Mouse (Mus musculus) liver, embryonic 13.5 days (tissue): ENCODE data around the gene Pik3cd. TPM values are rescaled to one million over a fixed set of nuclear protein-coding genes. Genes with fewer than 3 reads are reported as not detected.

Experiments
- ATAC-seq: fragments of 200-750 bp; cut with Nextera tagmentation; 2 replicates; pipeline ENCODE4 v1.8.0; 2017; ENCODE audit warnings: low read depth, mild to moderate bottlenecking, moderate number of reproducible peaks, moderate library complexity
- DNase-seq: peaks from one replicate; pipeline ENCODE4 v3.0.0; 2022
- H3K27ac ChIP-seq: fragments of 300-500 bp; sonication (generic); 2 replicates; pipeline ENCODE4 v1.5.1; 2015; ENCODE audit warnings: moderate library complexity, mild to moderate bottlenecking, inconsistent platforms
- H3K27me3 ChIP-seq: fragments of 300-500 bp; sonication (generic); 2 replicates; pipeline ENCODE4 v1.6.1; 2015; ENCODE audit warnings: mild to moderate bottlenecking, inconsistent platforms
- H3K36me3 ChIP-seq: fragments of 300-500 bp; sonication (generic); 2 replicates; pipeline ENCODE4 v1.6.1; 2015; ENCODE audit warnings: mild to moderate bottlenecking, inconsistent platforms
- H3K4me1 ChIP-seq: fragments of 300-500 bp; sonication (generic); replicated peaks from 2 replicates; pipeline ENCODE4 v1.6.1; 2015; ENCODE audit warnings: inconsistent platforms
- H3K4me2 ChIP-seq: fragments of 300-500 bp; sonication (generic); 2 replicates; pipeline ENCODE4 v1.6.1; 2015; ENCODE audit warnings: inconsistent platforms, mild to moderate bottlenecking, moderate library complexity
- H3K4me3 ChIP-seq: fragments of 300-500 bp; sonication (generic); replicated peaks from 2 replicates; pipeline ENCODE4 v1.5.1; 2015; ENCODE audit warnings: mild to moderate bottlenecking, inconsistent platforms
- H3K9ac ChIP-seq: fragments of 300-500 bp; sonication (generic); 2 replicates; pipeline ENCODE4 v1.6.1; 2015; ENCODE audit warnings: mild to moderate bottlenecking, inconsistent platforms
- H3K9me3 ChIP-seq: fragments of 300-500 bp; sonication (generic); replicated peaks from 2 replicates; pipeline ENCODE4 v1.6.1; 2016; ENCODE audit warnings: inconsistent platforms
- WGBS: fragments of 180-500 bp; shearing (Covaris S2); methylation state at CpG from one replicate; pipeline ENCODE4 v1.1.7; 2015; ENCODE audit not compliant: insufficient replicate concordance; 5-methylcytosine and 5-hydroxymethylcytosine counted together
- polyA plus RNA-seq: library from polyadenylated mRNA; unstranded; fragments of >200 nt; fragmentation: Nextera tagmentation; extraction: Ambion mirVana; gene quantifications from 2 replicates; pipeline ENCODE4 v1.2.1, GENCODE M21; 2015

Pik3cd gene
- polyA plus RNA-seq, 1 experiment from 2014 or later: 5.6 TPM

- Histone ChIP-seq H3K36me3 (no peaks in the 10 kb centered on the region), H3K27me3 (no peaks in the 10 kb centered on the region), H3K4me3 (no peak overlapping the region), H3K27ac (no peak overlapping the region), H3K4me2 (no peak overlapping the region), H3K9me3 (no peaks in the 10 kb centered on the region), H3K9ac (no peak overlapping the region), H3K4me1 (peaks cover 41% of the 10 kb centered on the region)
- no peak for DNase-seq
- WGBS: 55% methylated on average over 7 of the region's 7 CpGs
- ATAC-seq: no peak
Measured at GRCm38 (mm10) chr4:149663849-149664503, 38.4 kb downstream of the Pik3cd start.

- DNase-seq (no peak), ATAC-seq (peak; percentile 44)
- Histone ChIP-seq H3K27me3 (no peaks in the 10 kb centered on the region), H3K36me3 (no peaks in the 10 kb centered on the region), H3K4me3 (no peak overlapping the region), H3K4me1 (peaks cover 43% of the 10 kb centered on the region), H3K9me3 (no peaks in the 10 kb centered on the region), H3K9ac (no peak overlapping the region), H3K4me2 (0 out of 2 replicates have a peak overlapping the region, but pooled peaks have one; percentile 6), H3K27ac (no peak overlapping the region; the same call in 1 of the 2 replicates)
- WGBS: 29% methylated on average over 14 of the region's 14 CpGs
Measured at GRCm38 (mm10) chr4:149661967-149662589, 40.3 kb downstream of the Pik3cd start.

GRCm38 (mm10) chr4:149660598-149660997 lies 41.8 kb downstream of the Pik3cd start:
- no peak overlapping the region for H3K4me2 ChIP-seq
- no peak overlapping the region for H3K4me3 ChIP-seq
- 0 out of 2 replicates have a peak, but pooled peaks cover 5% of the 10 kb centered on the region for H3K36me3 ChIP-seq
- 50% methylated on average over 7 of the region's 7 CpGs for WGBS
- no peaks in the 10 kb centered on the region for H3K9me3 ChIP-seq
- H3K27me3 ChIP-seq: no peaks in the 10 kb centered on the region
- ATAC-seq: no peak
- no peak overlapping the region for H3K9ac ChIP-seq
- H3K4me1 ChIP-seq: peaks cover 40% of the 10 kb centered on the region
- no peak for DNase-seq
- no peak overlapping the region for H3K27ac ChIP-seq

- H3K9me3 ChIP-seq: no peaks in the 10 kb centered on the region
- H3K4me1 ChIP-seq: peaks cover 37% of the 10 kb centered on the region
- ATAC-seq (no peak), DNase-seq (no peak)
- H3K4me2 ChIP-seq: peak overlapping the region; percentile 14
- H3K27ac ChIP-seq: no peak overlapping the region
- peaks cover 9% of the 10 kb centered on the region; the same call in 1 of the 2 replicates for H3K36me3 ChIP-seq
- H3K9ac ChIP-seq: no peak overlapping the region
- no peaks in the 10 kb centered on the region for H3K27me3 ChIP-seq
- WGBS: 72% methylated on average over 25 of the region's 25 CpGs
- H3K4me3 ChIP-seq: no peak overlapping the region
Measured at GRCm38 (mm10) chr4:149659495-149660116, 42.8 kb downstream of the Pik3cd start.

DNA sequence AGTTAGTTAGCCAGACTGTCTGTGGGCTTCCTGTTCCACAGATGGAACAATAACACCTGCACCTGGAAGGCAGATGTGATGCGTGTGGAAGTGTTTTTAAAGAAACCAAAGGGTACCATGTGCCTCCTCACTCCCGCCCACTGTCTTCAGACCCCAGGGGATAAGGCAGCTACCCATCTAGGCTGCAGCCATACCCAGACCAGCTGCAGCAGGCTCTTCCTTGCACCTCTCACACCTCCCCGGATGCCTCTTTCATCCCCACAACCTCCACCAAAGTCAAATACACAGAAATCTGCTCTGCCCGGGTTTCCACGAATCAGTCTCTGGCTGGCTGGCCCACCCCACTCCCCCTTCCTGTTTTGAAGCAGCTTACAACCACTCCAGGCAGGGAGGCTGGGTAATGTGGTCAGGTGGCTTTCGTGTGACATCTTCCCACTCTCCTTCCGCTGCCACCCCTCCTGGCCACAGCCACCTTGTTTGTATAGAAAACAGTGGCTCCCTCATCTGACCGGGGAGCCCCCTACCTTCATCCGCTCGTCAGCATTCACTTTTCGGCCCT lies 44.4 kb downstream of the Pik3cd start:
- Histone ChIP-seq H3K27me3 (no peaks in the 10 kb centered on the region), H3K9me3 (no peaks in the 10 kb centered on the region), H3K27ac (no peak overlapping the region), H3K4me1 (peaks cover 25% of the 10 kb centered on the region), H3K9ac (no peak overlapping the region), H3K4me2 (no peak overlapping the region), H3K4me3 (no peak overlapping the region), H3K36me3 (peaks cover 20% of the 10 kb centered on the region)
- DNase-seq (no peak), ATAC-seq (no peak)
- WGBS: 51% methylated on average over 11 of the region's 11 CpGs

DNA sequence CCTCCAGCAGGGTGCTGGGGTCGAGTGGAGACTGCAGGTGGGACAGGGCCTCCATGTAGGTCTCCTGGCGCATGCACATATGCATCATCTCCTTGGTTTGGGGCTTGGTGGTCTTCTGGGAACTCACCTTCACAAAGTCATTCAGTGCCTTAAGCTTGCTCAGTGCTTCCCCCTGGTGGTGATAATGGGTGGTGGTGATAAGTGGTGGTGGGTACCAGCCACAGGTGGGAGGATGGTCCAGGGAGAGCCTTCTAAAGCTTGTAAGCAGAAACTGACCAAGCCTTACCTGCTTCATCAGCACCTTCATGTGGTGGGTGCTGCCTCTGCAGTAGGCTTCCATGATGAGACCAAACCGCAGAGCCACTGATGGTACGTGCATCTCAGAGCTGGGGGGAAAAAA lies 48.1 kb downstream of the Pik3cd start:
- DNase-seq (no peak), ATAC-seq (no peak)
- no peaks in the 10 kb centered on the region for H3K9me3 ChIP-seq
- WGBS: 78% methylated on average over 4 of the region's 4 CpGs
- no peak overlapping the region for H3K27ac ChIP-seq
- no peak overlapping the region for H3K9ac ChIP-seq
- H3K27me3 ChIP-seq: no peaks in the 10 kb centered on the region
- H3K4me1 ChIP-seq: peaks cover 6% of the 10 kb centered on the region; the same call in 1 of the 2 replicates
- peaks cover 38% of the 10 kb centered on the region for H3K36me3 ChIP-seq
- no peak overlapping the region for H3K4me2 ChIP-seq
- H3K4me3 ChIP-seq: no peak overlapping the region

DNA sequence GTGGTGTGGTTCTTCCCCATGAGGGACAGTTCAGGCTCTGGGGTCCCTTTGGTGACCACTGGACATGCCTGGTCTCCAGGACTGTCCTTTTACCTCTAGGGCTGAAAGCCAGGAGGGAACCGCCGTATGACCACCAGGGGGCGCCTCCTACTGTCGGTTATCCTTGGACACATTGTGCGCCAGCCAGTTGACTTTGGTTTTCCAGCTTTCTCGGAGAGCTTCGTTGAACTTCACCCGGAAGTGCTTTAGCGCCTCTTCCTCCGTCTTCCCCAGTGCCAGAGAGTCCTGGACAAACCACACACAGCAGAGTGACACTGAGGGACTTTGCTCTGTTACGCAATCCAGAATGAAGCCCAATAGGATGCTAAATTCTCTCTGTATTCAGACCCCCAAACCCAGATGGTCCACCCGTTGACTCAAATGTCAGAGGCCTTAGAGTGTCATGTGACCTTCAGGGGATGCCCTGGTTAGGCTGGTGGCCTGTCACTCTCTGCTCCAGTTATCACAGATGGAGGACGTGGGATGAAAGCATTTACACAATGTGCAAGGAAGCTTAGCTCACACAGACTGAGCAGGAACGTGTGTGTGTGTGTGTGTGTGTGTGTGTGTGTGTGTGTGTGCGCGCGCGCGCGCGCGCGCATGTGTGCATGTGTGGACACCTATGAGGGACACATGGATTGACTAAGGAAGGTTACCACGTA lies 51.7 kb downstream of the Pik3cd start:
- H3K27ac ChIP-seq: no peak overlapping the region
- no peak overlapping the region for H3K9ac ChIP-seq
- no peaks in the 10 kb centered on the region for H3K27me3 ChIP-seq
- DNase-seq (peak; percentile 44), ATAC-seq (no peak)
- H3K36me3 ChIP-seq: peaks cover 34% of the 10 kb centered on the region
- WGBS: 61% methylated on average over 24 of the region's 24 CpGs
- H3K4me3 ChIP-seq: no peak overlapping the region
- no peak overlapping the region for H3K4me2 ChIP-seq
- H3K4me1 ChIP-seq: peaks cover 18% of the 10 kb centered on the region
- H3K9me3 ChIP-seq: no peaks in the 10 kb centered on the region

- ATAC-seq (peak; percentile 30), DNase-seq (no peak)
- H3K9me3 ChIP-seq: no peaks in the 10 kb centered on the region
- no peak overlapping the region for H3K4me3 ChIP-seq
- H3K27me3 ChIP-seq: no peaks in the 10 kb centered on the region
- H3K4me2 ChIP-seq: no peak overlapping the region
- H3K27ac ChIP-seq: peak overlapping the region; percentile 37; the same call in 1 of the 2 replicates
- 48% methylated on average over 20 of the region's 20 CpGs for WGBS
- peaks cover 18% of the 10 kb centered on the region for H3K4me1 ChIP-seq
- peaks cover 21% of the 10 kb centered on the region for H3K36me3 ChIP-seq
- no peak overlapping the region for H3K9ac ChIP-seq
Measured at GRCm38 (mm10) chr4:149648031-149648805, 54.2 kb downstream of the Pik3cd start.

DNA sequence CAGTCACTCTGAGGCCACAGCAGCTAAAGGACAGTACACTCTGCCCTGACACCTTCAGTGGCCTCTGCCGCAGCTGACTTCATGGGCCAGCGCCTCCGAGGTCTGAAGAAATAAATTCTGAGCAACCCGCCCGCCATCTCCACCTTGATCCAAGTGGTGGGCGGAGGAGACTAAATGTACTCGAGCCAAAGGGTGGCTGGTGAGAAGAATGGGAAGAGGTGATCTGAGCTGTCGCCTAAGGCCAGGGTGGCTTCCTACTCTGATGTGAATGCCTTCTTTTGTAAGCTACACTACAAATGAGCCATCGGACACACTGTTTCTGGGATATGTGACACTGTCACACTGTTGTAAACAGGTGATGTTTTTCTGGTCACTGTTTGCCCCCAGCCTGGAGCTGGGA lies 56.6 kb downstream of the Pik3cd start:
- no peak for DNase-seq
- Histone ChIP-seq H3K4me2 (no peak overlapping the region), H3K36me3 (peaks cover 6% of the 10 kb centered on the region; the same call in 1 of the 2 replicates), H3K27me3 (no peaks in the 10 kb centered on the region), H3K27ac (no peak overlapping the region), H3K9ac (no peak overlapping the region), H3K4me3 (no peak overlapping the region), H3K4me1 (peaks cover 28% of the 10 kb centered on the region), H3K9me3 (no peaks in the 10 kb centered on the region)
- ATAC-seq: no peak
- whole genome bisulfite sequencing: 74% methylated on average over 9 of the region's 9 CpGs

DNA sequence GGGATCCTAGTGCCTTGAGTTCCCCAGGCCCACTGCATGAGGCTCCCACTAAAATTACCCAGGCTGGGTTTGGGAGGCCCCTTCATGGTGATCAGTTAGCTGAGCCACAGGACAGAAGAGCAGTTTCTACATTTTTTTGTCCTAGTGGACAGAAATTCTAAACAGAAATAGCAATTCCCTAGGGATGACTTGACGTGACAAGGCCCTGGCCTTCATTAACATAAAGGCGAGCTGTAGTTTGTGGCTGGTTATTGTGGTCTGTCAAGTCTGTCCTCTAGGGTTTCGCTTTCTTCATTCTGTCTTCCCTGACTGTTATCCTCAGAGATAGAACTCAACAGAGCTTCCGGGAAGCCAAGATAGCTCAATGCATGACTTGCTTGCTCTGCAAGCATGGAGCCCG lies 60.4 kb downstream of the Pik3cd start:
- no peak overlapping the region for H3K4me3 ChIP-seq
- no peak for ATAC-seq

More for the DNA sequence above, 60.4 kb downstream of the Pik3cd start:
- Histone ChIP-seq H3K4me2 (no peak overlapping the region), H3K9me3 (no peaks in the 10 kb centered on the region), H3K36me3 (no peaks in the 10 kb centered on the region), H3K27ac (no peak overlapping the region), H3K27me3 (no peaks in the 10 kb centered on the region), H3K4me1 (peaks cover 12% of the 10 kb centered on the region), H3K9ac (no peak overlapping the region)
- WGBS: 60% methylated on average over 5 of the region's 5 CpGs
- DNase-seq: no peak
